In the genomic region with DNA sequence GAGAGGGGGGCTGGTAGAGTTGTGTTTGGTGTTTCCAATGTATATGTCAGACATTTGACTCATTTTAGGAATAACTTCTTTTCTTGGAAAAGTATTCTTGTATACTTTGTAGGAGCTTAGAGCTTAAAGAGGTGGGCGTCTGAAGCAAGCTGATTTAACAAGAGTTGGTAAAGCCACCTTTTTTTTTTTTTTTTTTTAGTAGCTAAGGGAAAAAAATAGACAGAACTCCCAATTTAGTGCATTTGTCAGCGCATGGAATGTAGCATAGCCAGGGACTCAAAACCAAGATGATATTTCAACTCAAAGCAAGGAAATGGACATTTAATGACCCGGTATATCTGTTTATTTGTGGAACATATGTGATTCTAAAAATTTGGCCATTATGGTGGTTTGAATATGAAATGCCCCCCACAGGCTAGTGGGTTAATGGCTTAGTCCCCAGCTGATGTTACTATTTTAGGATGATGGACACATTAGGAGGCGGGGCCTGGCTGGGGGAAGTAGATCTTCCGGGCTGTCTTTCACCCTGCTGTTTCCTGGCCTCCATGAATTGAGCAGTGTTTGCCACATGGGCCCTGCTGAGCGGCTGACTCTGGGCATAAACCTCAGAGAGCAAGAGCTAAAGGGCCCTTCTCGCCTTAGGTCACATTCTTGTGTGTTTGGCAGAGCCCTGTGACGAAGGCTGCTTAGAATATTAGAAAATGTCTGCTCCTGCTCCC, we compare ENCODE assay signal across 14 mouse cellular contexts. TPM values are rescaled to one million over a fixed set of nuclear protein-coding genes. Genes with fewer than 3 reads are reported as not detected.
DNase-seq lines count a peak whose midpoint lies in the region; ATAC-seq and TF ChIP-seq lines count a peak whose summit lies in the region.
"Had no signal": no experiment of that assay in that cellular context is flagged by ENCODE, and none has a peak within 500 bp of the region (broad histone marks: within the 10 kb centered on the region; RNA-seq: fewer than 3 reads in every experiment).

No protein-coding gene starts in this region.

- no peak overlapping the region for H3K4me3 ChIP-seq in forebrain, embryonic 10.5 days
- no peak overlapping the region for H3K4me3 ChIP-seq in forebrain, postnatal 0 days (ENCODE audit: low read depth, low read length)
- no peak overlapping the region for H3K4me3 ChIP-seq in midbrain, postnatal 0 days (ENCODE audit: low read depth, low read length)
- H3K4me3 ChIP-seq in midbrain, embryonic 15.5 days = no peak overlapping the region
- H3K4me3 ChIP-seq: liver, embryonic 13.5 days; megakaryocyte, embryonic 14.5 days; neural tube, embryonic 12.5 days had no signal

- 0 out of 2 replicates have a peak overlapping the region, but pooled peaks have one; percentile 35 for H3K27ac ChIP-seq in forebrain, embryonic 10.5 days
- H3K27ac ChIP-seq in forebrain, postnatal 0 days (ENCODE audit: low read depth, low read length) = no peak overlapping the region
- no peak overlapping the region for H3K27ac ChIP-seq in midbrain, postnatal 0 days (ENCODE audit: low read depth, low read length)
- no peak overlapping the region for H3K27ac ChIP-seq in midbrain, embryonic 15.5 days
- H3K27ac ChIP-seq: liver, embryonic 13.5 days; neural tube, embryonic 12.5 days had no signal

- no peak for ATAC-seq in forebrain, postnatal 0 days
- ATAC-seq in midbrain, postnatal 0 days (ENCODE audit: low FRiP score) = no peak
- ATAC-seq in midbrain, embryonic 15.5 days (replicated peaks) = no peak
- ATAC-seq in megakaryocyte progenitor cell, adult 5-6 weeks (replicated peaks; ENCODE audit: poor library complexity) = peak; percentile 39; the same call in 1 of the 2 replicates

- no peaks in the 10 kb centered on the region for H3K27me3 ChIP-seq in forebrain, embryonic 10.5 days (ENCODE audit: poor library complexity, severe bottlenecking)
- H3K27me3 ChIP-seq in forebrain, postnatal 0 days (ENCODE audit: insufficient read depth, low read length) = no peaks in the 10 kb centered on the region
- no peaks in the 10 kb centered on the region for H3K27me3 ChIP-seq in midbrain, postnatal 0 days (ENCODE audit: insufficient read depth, low read length)
- no peaks in the 10 kb centered on the region for H3K27me3 ChIP-seq in midbrain, embryonic 15.5 days (replicated peaks)
- H3K27me3 ChIP-seq: liver, embryonic 13.5 days; megakaryocyte, embryonic 14.5 days; neural tube, embryonic 12.5 days had no signal

- no peak for TF ChIP-seq CTCF in forebrain, postnatal 0 days (IDR thresholded peaks at IDR 0.05; ENCODE audit: low read depth)
- TF ChIP-seq CTCF in midbrain, postnatal 0 days (IDR thresholded peaks at IDR 0.05) = no peak

- H3K4me1 ChIP-seq in forebrain, embryonic 10.5 days = peaks cover 25% of the 10 kb centered on the region
- 0 out of 2 replicates have a peak, but pooled peaks cover 6% of the 10 kb centered on the region for H3K4me1 ChIP-seq in forebrain, postnatal 0 days (ENCODE audit: insufficient read depth)
- H3K4me1 ChIP-seq in midbrain, postnatal 0 days (ENCODE audit: insufficient read depth, low read length) = no peaks in the 10 kb centered on the region
- H3K4me1 ChIP-seq in midbrain, embryonic 15.5 days = no peaks in the 10 kb centered on the region
- H3K4me1 ChIP-seq: liver, embryonic 13.5 days; neural tube, embryonic 12.5 days had no signal

- WGBS in forebrain, embryonic 10.5 days = 74% methylated on average over 8 of the region's 8 CpGs
- 69% methylated on average over 8 of the region's 8 CpGs for WGBS in forebrain, postnatal 0 days
- 66% methylated on average over 8 of the region's 8 CpGs for WGBS in midbrain, postnatal 0 days
- 77% methylated on average over 8 of the region's 8 CpGs for WGBS in midbrain, embryonic 15.5 days

- no peaks in the 10 kb centered on the region for H3K36me3 ChIP-seq in forebrain, embryonic 10.5 days (replicated peaks)
- no peaks in the 10 kb centered on the region for H3K36me3 ChIP-seq in forebrain, postnatal 0 days (ENCODE audit: insufficient read depth)
- 0 out of 2 replicates have a peak, but pooled peaks cover 3% of the 10 kb centered on the region for H3K36me3 ChIP-seq in midbrain, postnatal 0 days (ENCODE audit: insufficient read depth, low read length)
- H3K36me3 ChIP-seq in midbrain, embryonic 15.5 days (replicated peaks) = no peaks in the 10 kb centered on the region
- H3K36me3 ChIP-seq: liver, embryonic 13.5 days; neural tube, embryonic 12.5 days had no signal

- no peaks in the 10 kb centered on the region for H3K9me3 ChIP-seq in forebrain, embryonic 10.5 days
- H3K9me3 ChIP-seq in forebrain, postnatal 0 days (ENCODE audit: low read length) = no peaks in the 10 kb centered on the region
- no peaks in the 10 kb centered on the region for H3K9me3 ChIP-seq in midbrain, postnatal 0 days (ENCODE audit: low read length)
- H3K9me3 ChIP-seq in midbrain, embryonic 15.5 days = no peaks in the 10 kb centered on the region
- H3K9me3 ChIP-seq: liver, embryonic 13.5 days; megakaryocyte, embryonic 14.5 days; neural tube, embryonic 12.5 days had no signal

- no peak overlapping the region for H3K9ac ChIP-seq in forebrain, postnatal 0 days
- H3K9ac ChIP-seq in midbrain, postnatal 0 days (replicated peaks; ENCODE audit: low read length, poor library complexity, severe bottlenecking) = no peak overlapping the region
- H3K9ac ChIP-seq in midbrain, embryonic 15.5 days = no peak overlapping the region
- H3K9ac ChIP-seq: liver, embryonic 13.5 days; neural tube, embryonic 12.5 days had no signal

- DNase-seq in forebrain, embryonic 10.5 days (ENCODE audit: extremely low spot score, low spot score) = no peak
- DNase-seq in forebrain, postnatal 0 days = no peak
- DNase-seq in midbrain, postnatal 0 days (ENCODE audit: low spot score) = peak; percentile 22
- DNase-seq in cerebellum, postnatal 10 days = peak; percentile 77 to 82
- no peak for DNase-seq in heart, adult 9 months (ENCODE audit: low spot score in 2 of 2)
- DNase-seq in ovary, postnatal 36 days (ENCODE audit: low spot score) = no peak
- DNase-seq: adrenal gland, adult 8-10 months; kidney, postnatal 14 days; liver, embryonic 13.5 days had no signal

- no peak overlapping the region for H3K4me2 ChIP-seq in forebrain, postnatal 0 days (ENCODE audit: low read depth)
- H3K4me2 ChIP-seq in midbrain, postnatal 0 days (ENCODE audit: low read depth, low read length, poor library complexity, severe bottlenecking) = no peak overlapping the region
- no peak overlapping the region for H3K4me2 ChIP-seq in midbrain, embryonic 15.5 days
- H3K4me2 ChIP-seq: liver, embryonic 13.5 days; neural tube, embryonic 12.5 days had no signal

RNA-seq across cellular contexts. Expression of a gene that starts 12.3 kb away (rescaled TPM):
- 3.6 and 3.7 TPM in 2 replicates for polyA plus RNA-seq in forebrain, embryonic 10.5 days (2016; fragmentation: Nextera tagmentation; extraction: Ambion mirVana)
- total RNA-seq in forebrain, postnatal 0 days (2014; rRNA removed) = 52.8 and 65.6 TPM in 2 replicates
- 11.2 and 16.4 TPM in 2 replicates for polyA plus RNA-seq in forebrain, postnatal 0 days (2015; fragmentation: Nextera tagmentation; extraction: Ambion mirVana)
- 64.0 and 65.3 TPM in 2 replicates for total RNA-seq in midbrain, postnatal 0 days (2014; rRNA removed)
- polyA plus RNA-seq in midbrain, postnatal 0 days (2015; fragmentation: Nextera tagmentation; extraction: Ambion mirVana) = 15.5 and 19.5 TPM in 2 replicates
- 14.3 and 14.4 TPM in 2 replicates for polyA plus RNA-seq in midbrain, embryonic 15.5 days (2015; fragmentation: Nextera tagmentation; extraction: Ambion mirVana)
- total RNA-seq in megakaryocyte progenitor cell, adult 5-6 weeks (2015) = not detected in 2 replicates
- 0.37 TPM in 1 of 2 replicates, not detected in the other for total RNA-seq in megakaryocyte progenitor cell, adult 5-6 weeks (2017)
- total RNA-seq: hematopoietic stem cell, adult 5-6 weeks had no signal

Comparison
In these comparisons a context has a peak if more than half of its experiments do, and no peak if none do; other contexts are left out.
1. DNase-seq: peak in midbrain, postnatal 0 days (single experiment) and cerebellum, postnatal 10 days (2 of 2); none in forebrain, embryonic 10.5 days (single experiment), forebrain, postnatal 0 days (single experiment), heart, adult 9 months (0 of 2) and ovary, postnatal 36 days (single experiment).